Mouse (Mus musculus): ENCODE results near the gene Zfp791. TPM values are rescaled to one million over a fixed set of nuclear protein-coding genes. Genes with fewer than 3 reads are reported as not detected.

Gene Zfp791
- total RNA-seq, 1 experiment from 2014 or later = 1.5 TPM

Small RNA genes lying within 50 kb of the gene (microRNA-seq; reads per million reads assigned to microRNA genes)
- gene Gm23388 = 0.34 to 2.1 reads per million in 2 experiments
- gene Mir7070 = 0.71 to 1.0 reads per million in 2 experiments

Other genes starting within 250 kb of the Zfp791 start
- 47.7 and 59.5 TPM in 2 replicates for gene Gcdh, start 229.2 kb downstream of the Zfp791 start, total RNA-seq (2021)
- 0.27 TPM in 1 of 2 replicates, not detected in the other for gene Klf1, start 221.2 kb downstream of the Zfp791 start, total RNA-seq (2021)
- 13.6 and 14.6 TPM in 2 replicates for gene Dnase2a, start 214.5 kb downstream of the Zfp791 start, total RNA-seq (2021)
- gene Mast1, start 185.7 kb downstream of the Zfp791 start, total RNA-seq (2021) = 1.3 and 3.0 TPM in 2 replicates
- gene Rtbdn, start 176.1 kb downstream of the Zfp791 start, total RNA-seq (2021) = not detected in 2 replicates
- 4.4 TPM in 1 of 2 replicates, not detected in the other for gene Gm49661, start 153.7 kb downstream of the Zfp791 start, total RNA-seq (2021)
- 496 and 624 TPM in 2 replicates for gene Prdx2, start 153.5 kb downstream of the Zfp791 start, total RNA-seq (2021)
- 101 and 159 TPM in 2 replicates for gene Rnaseh2a, start 153.3 kb downstream of the Zfp791 start, total RNA-seq (2021)
- gene Junb, start 144.4 kb downstream of the Zfp791 start, total RNA-seq (2021) = 32.8 and 33.2 TPM in 2 replicates
- 7.7 and 10.8 TPM in 2 replicates for gene Hook2, start 132.5 kb downstream of the Zfp791 start, total RNA-seq (2021)
- gene Best2, start 108.6 kb downstream of the Zfp791 start, total RNA-seq (2021) = not detected in 2 replicates
- 95.0 and 105 TPM in 2 replicates for gene Asna1, start 97.8 kb downstream of the Zfp791 start, total RNA-seq (2021)
- gene Trir, start 96.3 kb downstream of the Zfp791 start, total RNA-seq (2021) = 152 and 164 TPM in 2 replicates
- gene Tnpo2, start 86.2 kb downstream of the Zfp791 start, total RNA-seq (2021) = 71.1 and 78.3 TPM in 2 replicates
- gene Fbxw9, start 63.0 kb downstream of the Zfp791 start, total RNA-seq (2021) = 17.7 and 21.7 TPM in 2 replicates
- gene Gm5741, start 55.1 kb downstream of the Zfp791 start, total RNA-seq (2021) = not detected in 2 replicates
- gene Dhps, start 51.3 kb downstream of the Zfp791 start, total RNA-seq (2021) = 25.8 and 36.9 TPM in 2 replicates
- gene Wdr83os, start 42.4 kb downstream of the Zfp791 start, total RNA-seq (2021) = 86.5 and 108 TPM in 2 replicates
- 22.7 and 29.2 TPM in 2 replicates for gene Wdr83, start 41.8 kb downstream of the Zfp791 start, total RNA-seq (2021)
- 54.3 and 58.5 TPM in 2 replicates for gene Man2b1, start 39.8 kb downstream of the Zfp791 start, total RNA-seq (2021)
- gene Cks1brt, start 28.8 kb upstream of the Zfp791 start, total RNA-seq (2021) = not detected in 2 replicates
- gene Olfr371, start 102.9 kb upstream of the Zfp791 start, total RNA-seq (2021) = not detected in 2 replicates
- 20.9 and 23.6 TPM in 2 replicates for gene Orc6, start 176.5 kb upstream of the Zfp791 start, total RNA-seq (2021)
- gene Vps35, start 176.7 kb upstream of the Zfp791 start, total RNA-seq (2021) = 98.9 and 99.7 TPM in 2 replicates